Mouse (Mus musculus) olfactory bulb, adult 2 months (tissue): ENCODE measurements at regions not wholly inside any gene's neighbourhood (a gene's known extent, or its start where the extent isn't known, plus 50 kb on each side); places are given as distances from the start of the nearest gene placed in this dataset.

ENCODE experiments used
- CTCF ChIP-seq: fragments of 200-500 bp; IDR thresholded peaks from 2 replicates; pipeline ENCODE4 v1.5.1; 2012; ENCODE audit warnings: low read depth, mild to moderate bottlenecking, low read length, moderate library complexity; ENCODE audit not compliant: insufficient read depth
- POLR2A ChIP-seq: fragments of 200-500 bp; IDR thresholded peaks from 2 replicates; pipeline ENCODE4 v1.6.1; 2012; ENCODE audit warnings: mild to moderate bottlenecking, low read depth, low read length, moderate library complexity; ENCODE audit not compliant: insufficient read depth

GRCm38 (mm10) chr10:96471523-96471922 is 145.3 kb upstream of the Btg1 start:
- TF ChIP-seq CTCF = no peak
- no peak for TF ChIP-seq POLR2A
